Mouse (Mus musculus): ENCODE data around the gene Hmga2.

GRCm38 (mm10) chr10:120476516-120477336 is 457 bp upstream of the Hmga2 start:
- TF ChIP-seq CTCF (IDR thresholded peaks at IDR 0.05; ENCODE audit: control insufficient read depth, insufficient read depth, low read length) = no peak
- no peak for TF ChIP-seq POLR2A (IDR thresholded peaks at IDR 0.05; ENCODE audit: borderline replicate concordance, control insufficient read depth, low read depth, low read length)

Data from bone marrow, adult 2 months (tissue).